Mouse (Mus musculus) hindbrain, postnatal 0 days (tissue): Measurements from ENCODE around the gene Lrrn4cl. TPM values are rescaled to one million over a fixed set of nuclear protein-coding genes. Genes with fewer than 3 reads are reported as not detected.
"Not testable (repeated sequence)": the region's sequence is repeated elsewhere in the genome, so short reads cannot be mapped to it uniquely, and the experiment has no call there.

ENCODE experiments used
- ATAC-seq: fragments of 200-750 bp; cut with Nextera tagmentation; 2 replicates; pipeline ENCODE4 v1.8.0; 2017; ENCODE audit warnings: mild to moderate bottlenecking, moderate TSS enrichment, moderate library complexity
- DNase-seq: peaks from one replicate; pipeline ENCODE4 v3.0.0-alpha.2; 2015; ENCODE audit warnings: low spot score
- H3K27ac ChIP-seq: fragments of 300-500 bp; sonication (generic); 2 replicates; pipeline ENCODE4 v1.5.1; 2014; ENCODE audit warnings: mild to moderate bottlenecking
- H3K27me3 ChIP-seq: fragments of 300-500 bp; sonication (generic); 2 replicates; pipeline ENCODE4 v1.6.1; 2014; ENCODE audit warnings: low read length, mixed read lengths; ENCODE audit not compliant: insufficient read depth
- H3K36me3 ChIP-seq: fragments of 300-500 bp; sonication (generic); 2 replicates; pipeline ENCODE4 v1.6.1; 2014; ENCODE audit warnings: low read length, mixed read lengths; ENCODE audit not compliant: insufficient read depth
- H3K4me1 ChIP-seq: fragments of 300-500 bp; sonication (generic); 2 replicates; pipeline ENCODE4 v1.6.1; 2014; ENCODE audit warnings: antibody characterized with exemption, low read length, mixed read lengths; ENCODE audit not compliant: insufficient read depth
- H3K4me2 ChIP-seq: fragments of 300-500 bp; sonication (generic); 2 replicates; pipeline ENCODE4 v1.6.1; 2014; ENCODE audit warnings: low read depth, mild to moderate bottlenecking, low read length, moderate library complexity, mixed read lengths
- H3K4me3 ChIP-seq: fragments of 300-500 bp; sonication (generic); 2 replicates; pipeline ENCODE4 v1.5.1; 2014; ENCODE audit warnings: low read length
- H3K9ac ChIP-seq: fragments of 300-500 bp; sonication (generic); replicated peaks from 2 replicates; pipeline ENCODE4 v1.6.1; 2014; ENCODE audit warnings: mild to moderate bottlenecking, low read length, moderate library complexity, mixed read lengths
- H3K9me3 ChIP-seq: fragments of 300-500 bp; sonication (generic); 2 replicates; pipeline ENCODE4 v1.6.1; 2016; ENCODE audit warnings: low read length, mixed read lengths
- CTCF ChIP-seq: IDR thresholded peaks from 2 replicates; pipeline ENCODE4 v1.5.1; 2016; ENCODE audit warnings: antibody characterized with exemption, control low read depth, low read depth
- WGBS: fragments of 180-500 bp; shearing (Covaris S2); extraction: QIAGEN DNeasy Blood & Tissue Kit; methylation state at CpG from one replicate; pipeline ENCODE4 v1.1.7; 2014; 5-methylcytosine and 5-hydroxymethylcytosine counted together
- polyA plus RNA-seq: library from polyadenylated mRNA; unstranded; fragments of >200 nt; fragmentation: Nextera tagmentation; extraction: Ambion mirVana; gene quantifications from 2 replicates; pipeline ENCODE4 v1.2.1, GENCODE M21; 2015
- total RNA-seq: library from RNA; depleted of rRNA; stranded (reverse); fragments of >200 nt; gene quantifications from 2 replicates; pipeline ENCODE4 v1.2.3, GENCODE M21; 2014

The Lrrn4cl gene
- total and polyA plus RNA-seq, 2 experiments from 2014 or later = 1.6 to 1.8 TPM

- Histone ChIP-seq H3K4me1 (no peaks in the 10 kb centered on the region), H3K9ac (no peak overlapping the region), H3K27me3 (no peaks in the 10 kb centered on the region), H3K36me3 (no peaks in the 10 kb centered on the region), H3K9me3 (no peaks in the 10 kb centered on the region), H3K4me3 (no peak overlapping the region), H3K4me2 (no peak overlapping the region), H3K27ac (no peak overlapping the region)
- DNase-seq (no peak), ATAC-seq (no peak)
- no peak; the same call in 1 of the 2 replicates for TF ChIP-seq CTCF
- 86% methylated on average over 6 of the region's 6 CpGs for WGBS
Measured at GRCm38 (mm10) chr19:8864265-8864664, 13.7 kb downstream of the Lrrn4cl start.

- H3K4me3 ChIP-seq, H3K9me3 ChIP-seq, H3K27me3 ChIP-seq, H3K4me1 ChIP-seq, ATAC-seq, DNase-seq, H3K27ac ChIP-seq, H3K9ac ChIP-seq: not testable (repeated sequence)
- H3K36me3 ChIP-seq = peaks cover 17% of the 10 kb centered on the region; the same call in 1 of the 2 replicates
- WGBS = 79% methylated on average over 3 of the region's 3 CpGs
- H3K4me2 ChIP-seq = peak overlapping the region; percentile 91; the same call in 1 of the 2 replicates
Measured at GRCm38 (mm10) chr19:8870381-8870780, 19.8 kb downstream of the Lrrn4cl start.

DNA sequence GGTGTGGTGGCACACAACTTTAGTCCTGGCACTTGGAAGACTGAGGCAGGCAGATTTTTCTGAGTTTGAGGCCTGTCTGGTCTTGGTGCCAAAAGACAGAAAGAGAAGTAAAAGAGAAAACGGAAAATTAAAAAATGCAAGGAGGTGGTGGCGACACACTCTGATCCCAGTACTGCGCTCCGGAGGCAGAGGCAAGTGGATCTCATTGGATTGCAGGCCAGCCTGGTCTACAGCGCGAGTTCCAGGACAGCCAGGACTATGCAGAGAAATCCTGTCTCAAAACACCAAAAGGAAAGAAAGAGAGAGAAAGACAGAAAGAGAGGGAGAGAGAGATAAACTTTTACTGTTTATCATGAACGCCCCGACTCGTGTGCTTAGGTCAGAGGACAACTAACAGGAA is 20.3 kb downstream of the Lrrn4cl start:
- peak overlapping the region; percentile 95 for H3K9ac ChIP-seq
- no peaks in the 10 kb centered on the region for H3K27me3 ChIP-seq
- DNase-seq = no peak
- peak overlapping the region; percentile 79 for H3K27ac ChIP-seq
- peaks cover 5% of the 10 kb centered on the region; the same call in 1 of the 2 replicates for H3K4me1 ChIP-seq
- no peak for TF ChIP-seq CTCF
- H3K4me2 ChIP-seq = peak overlapping the region; percentile 91
- H3K9me3 ChIP-seq = no peaks in the 10 kb centered on the region
- WGBS = 60% methylated on average over 9 of the region's 9 CpGs
- peak; percentile 28 for ATAC-seq
- H3K4me3 ChIP-seq = peak overlapping the region; percentile 98
- H3K36me3 ChIP-seq = peaks cover 21% of the 10 kb centered on the region; the same call in 1 of the 2 replicates

DNA sequence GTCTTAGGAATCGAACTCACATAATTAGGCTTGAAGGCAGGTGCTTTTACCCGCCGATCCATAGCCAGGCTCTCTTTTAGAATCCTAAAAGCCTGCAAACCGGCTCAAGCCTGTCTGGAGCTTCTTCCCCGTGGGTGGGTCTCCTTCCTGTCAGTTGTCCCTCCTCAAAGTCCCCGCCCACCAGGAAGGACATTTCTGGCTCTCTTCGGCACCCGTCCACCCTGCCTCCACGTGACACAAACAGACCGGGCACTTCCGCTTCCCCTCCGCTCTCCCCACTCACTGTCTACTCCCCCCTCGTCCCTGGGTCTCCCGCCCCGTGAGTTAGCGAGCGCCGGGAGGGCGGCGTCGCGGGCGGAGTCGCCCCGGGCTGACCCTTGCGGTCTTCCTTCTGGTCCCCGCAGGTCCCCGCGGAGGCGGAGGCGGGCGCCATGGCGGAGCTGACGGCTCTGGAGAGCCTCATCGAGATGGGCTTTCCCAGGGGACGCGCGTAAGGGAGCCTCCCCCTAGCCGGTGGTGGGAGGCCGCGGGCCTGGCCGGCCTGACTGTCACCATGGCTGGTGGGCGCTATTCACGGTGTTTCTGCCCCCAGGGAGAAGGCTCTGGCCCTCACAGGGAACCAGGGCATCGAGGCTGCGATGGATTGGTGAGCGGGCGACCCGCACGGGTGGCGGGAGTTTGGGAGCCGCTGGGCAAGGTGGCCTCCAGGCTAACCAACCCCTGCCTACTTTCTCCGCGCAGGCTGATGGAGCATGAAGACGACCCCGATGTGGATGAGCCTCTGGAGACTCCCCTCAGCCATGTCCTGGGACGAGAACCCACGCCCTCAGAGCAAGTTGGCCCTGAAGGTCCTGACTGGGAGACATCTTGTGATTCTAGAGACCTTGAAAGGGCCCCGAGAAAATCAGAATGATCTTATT is 21.0 kb downstream of the Lrrn4cl start, which contains the start of gene Ubxn1:
Ubxn1 (plus strand) TSS at position 230 of the 920 bp plus-strand sequence.
- Histone ChIP-seq H3K4me3 (peak within 1 kb of the TSS; percentile 98), H3K36me3 (peaks cover 21% of the 10 kb centered on the region; the same call in 1 of the 2 replicates), H3K27ac (peak within 1 kb of the TSS; percentile 86), H3K27me3 (no peaks in the 10 kb centered on the region), H3K4me2 (peak within 1 kb of the TSS; percentile 91), H3K9me3 (no peaks in the 10 kb centered on the region), H3K4me1 (peaks cover 5% of the 10 kb centered on the region; the same call in 1 of the 2 replicates), H3K9ac (peak within 1 kb of the TSS; percentile 95)
- ATAC-seq = peak; percentile 99
- 1% methylated on average over 58 of the region's 59 CpGs for WGBS
- peak; percentile 97 for DNase-seq
- TF ChIP-seq CTCF = no peak

GRCm38 (mm10) chr19:8872266-8872840 is 21.8 kb downstream of the Lrrn4cl start:
- no peaks in the 10 kb centered on the region for H3K9me3 ChIP-seq
- H3K4me3 ChIP-seq = peak overlapping the region; percentile 98
- H3K4me2 ChIP-seq = peak overlapping the region; percentile 91
- no peak for DNase-seq
- peak overlapping the region; percentile 95; the same call in 1 of the 2 replicates for H3K9ac ChIP-seq
- no peak for ATAC-seq
- WGBS = 79% methylated on average over 10 of the region's 10 CpGs
- peak overlapping the region; percentile 86; the same call in 1 of the 2 replicates for H3K27ac ChIP-seq
- no peaks in the 10 kb centered on the region for H3K27me3 ChIP-seq
- peaks cover 21% of the 10 kb centered on the region; the same call in 1 of the 2 replicates for H3K36me3 ChIP-seq
- no peak for TF ChIP-seq CTCF
- H3K4me1 ChIP-seq = peaks cover 5% of the 10 kb centered on the region; the same call in 1 of the 2 replicates

GRCm38 (mm10) chr19:8875031-8875430 is 24.5 kb downstream of the Lrrn4cl start:
- WGBS = 92% methylated on average over 7 of the region's 7 CpGs
- no peak for ATAC-seq
- no peak for TF ChIP-seq CTCF
- Histone ChIP-seq H3K4me3 (no peak overlapping the region), H3K4me1 (peaks cover 10% of the 10 kb centered on the region; the same call in 1 of the 2 replicates), H3K9ac (no peak overlapping the region), H3K27ac (no peak overlapping the region), H3K4me2 (no peak overlapping the region), H3K27me3 (no peaks in the 10 kb centered on the region), H3K36me3 (peaks cover 21% of the 10 kb centered on the region; the same call in 1 of the 2 replicates), H3K9me3 (no peaks in the 10 kb centered on the region)
- no peak for DNase-seq
